In genomic region chr9:113026096-113026903, GRCm38 (mm10) we compare ENCODE assay signal across 18 mouse cellular contexts.
DNase-seq lines count a peak whose midpoint lies in the region; TF ChIP-seq lines count a peak whose summit lies in the region.
"Had no signal": no experiment of that assay in that cellular context is flagged by ENCODE, and none has a peak within 500 bp of the region (broad histone marks: within the 10 kb centered on the region; RNA-seq: fewer than 3 reads in every experiment).

No protein-coding gene starts in this region.

- no peak overlapping the region for H3K27ac ChIP-seq in kidney, adult 2 months (ENCODE audit: insufficient read depth, low read depth, low read length)
- peak overlapping the region; percentile 45 for H3K27ac ChIP-seq in cortical plate, adult 2 months (ENCODE audit: insufficient read depth, low read length)
- H3K27ac ChIP-seq: forebrain, embryonic 13.5 days; liver, embryonic 15.5 days; midbrain, embryonic 10.5 days; stomach, postnatal 0 days had no signal

- 68% methylated on average over 4 of the region's 4 CpGs for WGBS in kidney, adult 2 months

- H3K4me3 ChIP-seq in kidney, adult 2 months (ENCODE audit: insufficient read depth, low read depth, low read length), result no peak overlapping the region
- H3K4me3 ChIP-seq in cortical plate, adult 2 months (ENCODE audit: insufficient read depth, low read length), result no peak overlapping the region
- H3K4me3 ChIP-seq: forebrain, embryonic 13.5 days; liver, embryonic 15.5 days; midbrain, embryonic 10.5 days had no signal

- no peaks in the 10 kb centered on the region for H3K4me1 ChIP-seq in kidney, adult 2 months (ENCODE audit: control insufficient read depth, insufficient read depth, low read length)
- H3K4me1 ChIP-seq in cortical plate, adult 2 months (ENCODE audit: control insufficient read depth, insufficient read depth, low read length), result 0 out of 2 replicates have a peak, but pooled peaks cover 3% of the 10 kb centered on the region
- H3K4me1 ChIP-seq: forebrain, embryonic 13.5 days; liver, embryonic 15.5 days; midbrain, embryonic 10.5 days had no signal

- peak; percentile 24 for DNase-seq in kidney, postnatal 14 days
- DNase-seq in kidney, adult 2 months, result no peak
- peak; percentile 47 to 50 for DNase-seq in right cerebral cortex, postnatal 10 days (ENCODE audit: low spot score in 2 of 2)
- no peak for DNase-seq in right cerebral cortex, postnatal 25 days
- no peak for DNase-seq in cerebellum, postnatal 4 days (ENCODE audit: low spot score in 2 of 2)
- no peak for DNase-seq in gastrocnemius, adult 18-20 months (ENCODE audit: low spot score)
- DNase-seq: adrenal gland, postnatal 25 days; cerebellum, adult 2 months; cerebellum, postnatal 36 days; heart, postnatal 10 days; kidney, adult 18-20 months; lung, postnatal 14 days had no signal

- no peak for TF ChIP-seq CTCF in kidney, adult 2 months (conservative IDR thresholded peaks at IDR 0.05; ENCODE audit: insufficient read depth, insufficient read length, low read depth, low read length)
- no peak for TF ChIP-seq CTCF in cortical plate, adult 2 months (IDR thresholded peaks at IDR 0.05; ENCODE audit: extremely low read depth, insufficient read depth, low read length)

- TF ChIP-seq POLR2A in kidney, adult 2 months (IDR thresholded peaks at IDR 0.05; ENCODE audit: low read depth, low read length), result no peak
- TF ChIP-seq POLR2A in cortical plate, adult 2 months (IDR thresholded peaks at IDR 0.05; ENCODE audit: extremely low read depth, insufficient read depth, low read length), result no peak

- no peaks in the 10 kb centered on the region for H3K27me3 ChIP-seq in kidney, adult 2 months (replicated peaks; ENCODE audit: control insufficient read depth, insufficient read depth, low read length)
- H3K27me3 ChIP-seq: forebrain, embryonic 13.5 days; liver, embryonic 15.5 days; Patski had no signal

- H3K36me3 ChIP-seq in kidney, adult 2 months (ENCODE audit: control insufficient read depth, insufficient read depth, low read length), result no peaks in the 10 kb centered on the region
- H3K36me3 ChIP-seq: liver, embryonic 15.5 days; midbrain, embryonic 10.5 days had no signal

Comparison
In these comparisons a context has a peak if more than half of its experiments do, and no peak if none do; other contexts are left out.
1. DNase-seq: peak in kidney, postnatal 14 days (single experiment) and right cerebral cortex, postnatal 10 days (2 of 2); none in kidney, adult 2 months (single experiment), right cerebral cortex, postnatal 25 days (single experiment), cerebellum, postnatal 4 days (0 of 2) and gastrocnemius, adult 18-20 months (single experiment).